Mouse (Mus musculus): ENCODE measurements around the gene Bub1. TPM values are rescaled to one million over a fixed set of nuclear protein-coding genes. Genes with fewer than 3 reads are reported as not detected.
A peak's percentile ranks its signal among the peaks of the same experiment; 100 is the strongest.

Bub1 gene
- total and polyA plus RNA-seq, 2 experiments from 2014 or later = 3.7 to 5.2 TPM

GRCm38 (mm10) chr2:127845346-127845982 is 13.8 kb upstream of the Bub1 start:
- no peak overlapping the region for H3K9ac ChIP-seq
- H3K27ac ChIP-seq (ENCODE audit: low read depth, low read length) = no peak overlapping the region
- peak; percentile 61 for TF ChIP-seq CTCF (IDR thresholded peaks at IDR 0.05; ENCODE audit: low read depth)
- peaks cover 2% of the 10 kb centered on the region; the same call in 1 of the 2 replicates for H3K27me3 ChIP-seq (ENCODE audit: insufficient read depth, low read length)
- 55% methylated on average over 7 of the region's 7 CpGs for WGBS
- no peak overlapping the region for H3K4me3 ChIP-seq (ENCODE audit: low read depth, low read length)
- peak; percentile 22 for DNase-seq
- no peak for ATAC-seq
- no peaks in the 10 kb centered on the region for H3K36me3 ChIP-seq (ENCODE audit: insufficient read depth)
- no peak overlapping the region for H3K4me2 ChIP-seq (ENCODE audit: low read depth)
- H3K9me3 ChIP-seq (ENCODE audit: low read length) = no peaks in the 10 kb centered on the region
- no peaks in the 10 kb centered on the region for H3K4me1 ChIP-seq (ENCODE audit: insufficient read depth)

DNA sequence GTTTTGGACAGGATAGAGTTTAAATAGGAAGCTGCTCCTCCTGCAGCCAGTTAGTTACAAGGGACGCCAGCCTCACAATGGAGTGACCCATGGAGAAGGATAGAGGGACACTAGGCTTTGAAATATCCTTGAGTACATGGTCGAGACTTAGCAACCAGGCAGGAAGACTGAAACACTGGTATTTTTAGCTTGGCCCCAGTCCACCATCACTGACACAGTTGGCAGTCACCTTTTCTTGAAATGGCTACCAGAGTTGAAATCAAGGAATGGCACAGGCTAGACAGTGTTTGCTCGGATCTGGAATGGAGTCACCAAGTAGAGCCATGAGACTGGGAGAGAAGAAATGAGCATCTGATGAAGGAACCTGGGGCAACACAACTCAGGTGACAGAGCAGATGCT is 10.8 kb upstream of the Bub1 start:
- H3K4me2 ChIP-seq (ENCODE audit: low read depth) = no peak overlapping the region
- WGBS = 72% methylated on average over 3 of the region's 3 CpGs
- no peak for TF ChIP-seq CTCF (IDR thresholded peaks at IDR 0.05; ENCODE audit: low read depth)

DNA sequence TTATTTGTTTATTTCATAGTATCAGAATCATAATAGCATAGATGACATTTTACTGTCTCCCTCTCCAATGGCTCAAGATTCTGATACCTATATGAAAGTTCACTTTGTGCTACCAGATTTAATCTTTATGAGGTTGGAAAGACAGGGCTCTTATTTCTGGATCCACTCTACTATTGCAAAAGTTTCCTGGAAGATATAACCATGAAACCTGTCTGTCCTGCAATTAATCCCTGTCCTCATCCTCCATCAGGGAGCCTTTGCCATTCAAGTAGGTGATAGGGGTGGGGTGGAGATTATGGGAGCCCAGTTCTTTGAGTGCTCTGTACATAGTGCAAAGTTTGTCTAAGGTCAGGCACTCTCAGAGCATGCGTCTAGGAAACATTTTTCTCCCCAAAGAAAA is 9.7 kb upstream of the Bub1 start:
- Histone ChIP-seq H3K36me3 (ENCODE audit: insufficient read depth) (no peaks in the 10 kb centered on the region), H3K27ac (ENCODE audit: low read depth, low read length) (no peak overlapping the region), H3K9me3 (ENCODE audit: low read length) (no peaks in the 10 kb centered on the region), H3K27me3 (ENCODE audit: insufficient read depth, low read length) (peaks cover 7% of the 10 kb centered on the region), H3K4me3 (ENCODE audit: low read depth, low read length) (no peak overlapping the region), H3K4me2 (ENCODE audit: low read depth) (no peak overlapping the region), H3K9ac (no peak overlapping the region), H3K4me1 (ENCODE audit: insufficient read depth) (no peaks in the 10 kb centered on the region)
- TF ChIP-seq CTCF (IDR thresholded peaks at IDR 0.05; ENCODE audit: low read depth) = no peak
- DNase-seq (no peak), ATAC-seq (no peak)
- 84% methylated on average over 1 of the region's 1 CpGs for WGBS

More for the DNA sequence above, 10.8 kb upstream of the Bub1 start:
- no peak overlapping the region for H3K4me3 ChIP-seq (ENCODE audit: low read depth, low read length)
- peaks cover 7% of the 10 kb centered on the region for H3K27me3 ChIP-seq (ENCODE audit: insufficient read depth, low read length)
- DNase-seq = no peak
- no peaks in the 10 kb centered on the region for H3K36me3 ChIP-seq (ENCODE audit: insufficient read depth)
- H3K9ac ChIP-seq = no peak overlapping the region
- no peak for ATAC-seq
- H3K4me1 ChIP-seq (ENCODE audit: insufficient read depth) = no peaks in the 10 kb centered on the region
- no peak overlapping the region for H3K27ac ChIP-seq (ENCODE audit: low read depth, low read length)
- no peaks in the 10 kb centered on the region for H3K9me3 ChIP-seq (ENCODE audit: low read length)

DNA sequence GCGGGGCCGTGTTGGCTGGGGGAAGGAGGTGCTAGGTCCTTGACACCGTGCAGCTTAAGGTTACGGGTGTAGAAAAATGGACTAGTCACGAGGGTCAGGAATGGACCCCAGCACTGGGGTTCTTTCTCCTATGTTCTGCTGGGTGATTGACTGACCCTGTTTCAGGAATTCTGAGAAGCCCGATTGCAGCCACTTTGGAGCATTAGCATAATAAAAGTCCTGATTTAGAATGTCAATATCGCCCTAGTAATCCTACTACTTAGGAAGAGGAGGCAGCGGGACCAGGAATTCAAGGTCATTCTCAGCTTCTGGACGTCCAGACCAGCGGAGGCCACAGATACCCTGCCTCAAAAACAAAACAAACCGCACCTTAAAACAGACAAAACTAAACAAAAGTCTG is 7.8 kb upstream of the Bub1 start:
- no peak for DNase-seq
- no peaks in the 10 kb centered on the region for H3K4me1 ChIP-seq (ENCODE audit: insufficient read depth)
- no peak for ATAC-seq
- no peaks in the 10 kb centered on the region for H3K9me3 ChIP-seq (ENCODE audit: low read length)
- no peaks in the 10 kb centered on the region for H3K36me3 ChIP-seq (ENCODE audit: insufficient read depth)
- no peak overlapping the region for H3K4me2 ChIP-seq (ENCODE audit: low read depth)
- no peak overlapping the region for H3K4me3 ChIP-seq (ENCODE audit: low read depth, low read length)
- no peak overlapping the region for H3K27ac ChIP-seq (ENCODE audit: low read depth, low read length)
- WGBS = 14% methylated on average over 11 of the region's 11 CpGs
- peaks cover 7% of the 10 kb centered on the region for H3K27me3 ChIP-seq (ENCODE audit: insufficient read depth, low read length)
- TF ChIP-seq CTCF (IDR thresholded peaks at IDR 0.05; ENCODE audit: low read depth) = no peak
- no peak overlapping the region for H3K9ac ChIP-seq

DNA sequence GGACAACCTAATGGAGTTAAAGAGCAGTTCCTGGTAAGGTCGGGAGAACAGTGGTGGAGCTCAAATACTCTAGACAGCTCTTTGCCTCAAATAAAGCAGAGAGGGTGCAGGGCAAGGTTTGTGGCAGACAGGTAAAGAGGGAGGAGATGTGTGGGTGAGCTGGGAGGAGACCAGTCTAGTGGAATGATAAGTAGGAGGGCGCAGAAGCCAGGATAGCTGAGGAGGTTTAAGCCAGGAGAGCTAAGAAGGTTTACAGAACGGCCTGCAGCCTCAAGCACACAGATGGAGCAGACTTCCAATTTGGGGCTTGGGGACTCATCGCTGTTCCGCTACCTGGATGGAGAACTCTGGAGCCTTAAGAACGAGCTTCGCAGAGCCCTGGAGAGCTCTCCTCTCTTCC is 6.9 kb upstream of the Bub1 start, which contains the start of gene Acoxl:
Gene Acoxl, plus strand, starts transcription at position 301 of the 400 bp plus-strand sequence.
- H3K9me3 ChIP-seq (ENCODE audit: low read length) = no peaks in the 10 kb centered on the region
- WGBS = 70% methylated on average over 7 of the region's 7 CpGs
- H3K4me1 ChIP-seq (ENCODE audit: insufficient read depth) = no peaks in the 10 kb centered on the region
- H3K36me3 ChIP-seq (ENCODE audit: insufficient read depth) = no peaks in the 10 kb centered on the region
- no peak within 1 kb of the TSS for H3K9ac ChIP-seq
- H3K4me2 ChIP-seq (ENCODE audit: low read depth) = no peak within 1 kb of the TSS
- no peak for TF ChIP-seq CTCF (IDR thresholded peaks at IDR 0.05; ENCODE audit: low read depth)
- DNase-seq (no peak), ATAC-seq (no peak)
- H3K27ac ChIP-seq (ENCODE audit: low read depth, low read length) = no peak within 1 kb of the TSS
- no peak within 1 kb of the TSS for H3K4me3 ChIP-seq (ENCODE audit: low read depth, low read length)
- H3K27me3 ChIP-seq (ENCODE audit: insufficient read depth, low read length) = peaks cover 7% of the 10 kb centered on the region

GRCm38 (mm10) chr2:127832833-127833190 is 1.1 kb upstream of the Bub1 start:
- no peaks in the 10 kb centered on the region for H3K36me3 ChIP-seq (ENCODE audit: insufficient read depth)
- no peaks in the 10 kb centered on the region for H3K9me3 ChIP-seq (ENCODE audit: low read length)
- no peak overlapping the region for H3K4me3 ChIP-seq (ENCODE audit: low read depth, low read length)
- H3K9ac ChIP-seq = no peak overlapping the region
- DNase-seq (peak; percentile 36), ATAC-seq (no peak)
- 19% methylated on average over 2 of the region's 2 CpGs for WGBS
- TF ChIP-seq CTCF (IDR thresholded peaks at IDR 0.05; ENCODE audit: low read depth) = peak; percentile 61
- no peak overlapping the region for H3K27ac ChIP-seq (ENCODE audit: low read depth, low read length)
- H3K4me1 ChIP-seq (ENCODE audit: insufficient read depth) = no peaks in the 10 kb centered on the region
- H3K4me2 ChIP-seq (ENCODE audit: low read depth) = no peak overlapping the region
- no peaks in the 10 kb centered on the region for H3K27me3 ChIP-seq (ENCODE audit: insufficient read depth, low read length)

DNA sequence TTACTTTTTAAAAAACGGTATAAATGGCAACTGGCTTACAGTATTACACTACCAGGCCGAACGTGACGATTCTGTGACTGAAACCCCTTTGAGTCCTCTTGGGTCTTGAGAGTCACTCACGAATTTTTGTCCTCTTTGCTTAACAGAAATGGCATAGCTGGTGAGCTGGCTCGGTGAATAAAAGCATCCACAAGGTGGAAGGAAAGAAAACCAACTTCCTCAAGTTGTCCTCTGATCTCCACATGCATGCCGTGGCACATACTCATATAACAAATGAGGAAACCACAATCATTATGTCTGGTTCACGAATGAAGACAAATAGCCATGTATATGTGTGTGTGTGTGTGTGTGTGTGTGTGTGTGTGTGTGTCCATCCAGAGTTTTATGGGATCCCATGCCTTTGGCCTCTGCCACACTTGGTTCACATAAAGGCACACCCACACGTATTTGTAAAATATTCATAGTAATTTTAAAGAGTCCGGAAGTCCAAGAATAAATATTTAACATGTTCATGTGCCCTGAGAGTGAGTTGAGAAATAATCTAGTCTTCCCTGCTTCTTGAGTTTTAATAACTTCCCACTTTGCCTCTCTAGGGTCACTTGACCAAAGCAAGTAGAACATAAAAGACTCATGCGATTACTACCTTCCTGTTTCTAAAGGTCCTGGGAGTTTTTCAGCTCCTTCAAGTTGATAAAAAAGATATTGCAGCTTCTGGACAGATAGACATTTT is 603 bp upstream of the Bub1 start:
- Histone ChIP-seq H3K9ac (peak overlapping the region; percentile 46; the same call in 1 of the 2 replicates), H3K4me3 (ENCODE audit: low read depth, low read length) (peak overlapping the region; percentile 56), H3K9me3 (ENCODE audit: low read length) (no peaks in the 10 kb centered on the region), H3K27ac (ENCODE audit: low read depth, low read length) (no peak overlapping the region), H3K27me3 (ENCODE audit: insufficient read depth, low read length) (no peaks in the 10 kb centered on the region), H3K4me1 (ENCODE audit: insufficient read depth) (no peaks in the 10 kb centered on the region), H3K4me2 (ENCODE audit: low read depth) (peak overlapping the region; percentile 90), H3K36me3 (ENCODE audit: insufficient read depth) (no peaks in the 10 kb centered on the region)
- peak; percentile 67; the same call in 1 of the 2 replicates for ATAC-seq
- DNase-seq = no peak
- 36% methylated on average over 11 of the region's 11 CpGs for WGBS
- no peak for TF ChIP-seq CTCF (IDR thresholded peaks at IDR 0.05; ENCODE audit: low read depth)
